Mouse (Mus musculus) macrophage (primary cell): ENCODE measurements around the gene Serpini1. TPM values are rescaled to one million over a fixed set of nuclear protein-coding genes. Genes with fewer than 3 reads are reported as not detected.

ENCODE experiments used
- H3K27ac ChIP-seq: fragments of 350-480 bp; formaldehyde crosslinking; 2 replicates; pipeline ENCODE4 v1.9.0; 2021
- H3K36me3 ChIP-seq: fragments of 350-480 bp; formaldehyde crosslinking; 2 replicates; pipeline ENCODE4 v1.9.0; 2021; ENCODE audit errors: inconsistent target
- H3K4me3 ChIP-seq: fragments of 350-480 bp; formaldehyde crosslinking; 2 replicates; pipeline ENCODE4 v1.9.0; 2021; ENCODE audit errors: inconsistent target
- H3K79me2 ChIP-seq: fragments of 350-480 bp; formaldehyde crosslinking; 2 replicates; pipeline ENCODE4 v1.9.0; 2021; ENCODE audit errors: inconsistent target
- WGBS: methylation state at CpG from one replicate; pipeline ENCODE4 v1.1.7; 2026; ENCODE audit warnings: inconsistent platforms; ENCODE audit not compliant: missing documents; 5-methylcytosine and 5-hydroxymethylcytosine counted together
- polyA plus RNA-seq: library from polyadenylated mRNA; stranded (reverse); fragments of 250-400 nt; gene quantifications from 3 replicates; pipeline ENCODE4 v1.2.4, GENCODE M21; 2018; ENCODE audit warnings: inconsistent platforms

The Serpini1 gene
- polyA plus RNA-seq, 1 experiment from 2014 or later = 0.16 TPM

DNA sequence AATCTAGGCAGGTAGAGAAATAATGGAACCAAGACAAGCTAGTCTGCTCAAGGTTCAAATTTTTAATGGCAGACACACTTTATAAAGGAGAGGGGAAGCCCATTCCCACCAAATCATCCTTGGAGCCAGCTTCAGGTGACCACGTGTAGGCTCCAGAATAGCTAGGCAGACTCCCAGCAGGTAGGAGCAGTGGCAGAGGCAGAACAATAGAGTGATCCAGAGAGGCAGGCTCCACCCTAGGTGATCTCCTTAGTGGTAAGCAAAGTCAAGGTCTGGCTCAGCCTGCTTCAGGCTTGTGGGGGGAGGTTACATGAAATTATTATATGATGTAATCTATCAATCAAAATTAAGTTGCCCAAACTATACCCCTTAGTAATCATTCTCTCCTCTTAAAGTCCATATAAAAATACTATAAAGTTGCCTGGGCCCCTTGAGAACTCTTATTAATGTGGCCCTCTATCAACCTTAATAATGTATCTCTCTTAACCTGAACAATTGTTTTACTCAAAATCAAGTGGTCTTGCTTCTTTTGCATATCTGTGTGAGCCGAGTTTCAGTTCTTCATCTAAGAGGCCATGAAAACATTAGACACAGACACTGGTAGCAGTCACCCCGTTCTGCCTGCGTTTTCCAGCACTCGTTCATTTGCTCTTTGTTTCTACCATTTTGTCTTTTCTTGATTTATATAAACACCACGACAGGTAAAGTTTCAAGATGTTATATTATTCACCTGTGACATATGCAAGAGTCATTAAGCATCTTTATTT, 98.4 kb downstream of the Serpini1 start:
- no peaks in the 10 kb centered on the region for H3K79me2 ChIP-seq
- H3K36me3 ChIP-seq = no peaks in the 10 kb centered on the region
- 85% methylated on average over 6 of the region's 6 CpGs for WGBS
- no peak overlapping the region for H3K27ac ChIP-seq
- H3K4me3 ChIP-seq = no peak overlapping the region

DNA sequence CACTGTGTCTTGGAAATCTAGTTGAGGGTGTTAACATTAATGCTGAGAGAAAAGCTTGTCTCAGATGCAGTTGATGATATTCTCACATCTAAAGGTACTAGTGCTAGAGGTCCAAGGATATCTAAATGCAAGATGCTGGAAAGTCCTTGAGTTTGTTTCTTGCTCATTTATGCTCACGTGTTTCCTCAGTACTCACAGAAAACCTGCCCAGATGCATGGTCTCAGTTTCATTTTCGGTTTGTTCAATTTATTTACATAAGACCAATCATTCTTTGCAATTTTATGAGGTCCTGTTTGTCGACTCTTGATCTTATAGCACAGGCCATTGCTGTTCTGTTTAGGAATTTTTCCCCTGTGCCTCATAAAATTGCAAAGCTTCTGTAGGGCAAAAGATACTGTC, 109.6 kb downstream of the Serpini1 start:
- H3K79me2 ChIP-seq = no peaks in the 10 kb centered on the region
- H3K4me3 ChIP-seq = no peak overlapping the region
- H3K36me3 ChIP-seq = no peaks in the 10 kb centered on the region
- WGBS = 59% methylated on average over 3 of the region's 3 CpGs
- H3K27ac ChIP-seq = no peak overlapping the region

DNA sequence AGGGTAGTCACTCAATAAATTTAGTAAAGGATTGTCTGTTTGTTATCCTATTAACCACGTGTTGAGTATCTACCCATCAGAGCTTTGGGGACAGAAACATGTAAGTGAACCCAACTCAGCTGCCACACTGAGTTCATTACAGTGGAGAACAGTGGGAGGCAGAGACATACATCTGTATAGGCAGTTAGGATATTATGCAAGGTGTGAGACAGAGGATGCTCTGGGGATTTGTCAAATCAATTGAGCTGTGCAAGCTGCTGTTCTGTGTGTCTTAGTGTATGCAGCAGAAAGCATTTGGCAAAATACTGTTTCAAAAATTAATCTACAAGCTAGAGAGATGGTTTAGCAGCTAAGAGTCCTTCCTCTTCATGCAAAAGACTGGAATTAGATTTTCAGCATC, 113.1 kb downstream of the Serpini1 start:
- 94% methylated on average over 1 of the region's 1 CpGs for WGBS
- H3K27ac ChIP-seq = no peak overlapping the region
- no peaks in the 10 kb centered on the region for H3K79me2 ChIP-seq
- H3K36me3 ChIP-seq = no peaks in the 10 kb centered on the region
- H3K4me3 ChIP-seq = no peak overlapping the region

DNA sequence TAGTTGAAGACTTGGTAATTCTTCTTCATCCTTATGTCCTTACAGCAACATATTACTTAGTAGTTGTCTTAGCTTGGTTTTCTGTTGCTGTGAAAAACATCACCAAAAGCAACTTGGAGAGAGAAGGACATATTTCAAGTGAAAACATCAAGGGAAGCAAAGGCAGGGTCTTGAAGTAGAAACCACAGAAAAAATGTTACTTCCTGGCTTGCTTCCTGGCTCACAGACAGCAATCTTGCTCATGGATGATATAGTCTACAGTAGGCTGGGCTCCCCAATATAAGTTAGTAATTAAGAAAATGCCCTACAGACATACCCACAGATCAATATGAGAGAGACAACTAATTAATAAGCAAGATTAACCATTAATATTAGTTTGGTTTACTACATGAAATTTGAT, 125.5 kb downstream of the Serpini1 start:
- Histone ChIP-seq H3K4me3 (no peak overlapping the region), H3K36me3 (no peaks in the 10 kb centered on the region), H3K27ac (no peak overlapping the region), H3K79me2 (no peaks in the 10 kb centered on the region)

GRCm38 (mm10) chr3:75686775-75687174, 129.4 kb downstream of the Serpini1 start:
- Histone ChIP-seq H3K79me2 (no peaks in the 10 kb centered on the region), H3K4me3 (no peak overlapping the region), H3K36me3 (no peaks in the 10 kb centered on the region), H3K27ac (no peak overlapping the region)
- 87% methylated on average over 2 of the region's 2 CpGs for WGBS

DNA sequence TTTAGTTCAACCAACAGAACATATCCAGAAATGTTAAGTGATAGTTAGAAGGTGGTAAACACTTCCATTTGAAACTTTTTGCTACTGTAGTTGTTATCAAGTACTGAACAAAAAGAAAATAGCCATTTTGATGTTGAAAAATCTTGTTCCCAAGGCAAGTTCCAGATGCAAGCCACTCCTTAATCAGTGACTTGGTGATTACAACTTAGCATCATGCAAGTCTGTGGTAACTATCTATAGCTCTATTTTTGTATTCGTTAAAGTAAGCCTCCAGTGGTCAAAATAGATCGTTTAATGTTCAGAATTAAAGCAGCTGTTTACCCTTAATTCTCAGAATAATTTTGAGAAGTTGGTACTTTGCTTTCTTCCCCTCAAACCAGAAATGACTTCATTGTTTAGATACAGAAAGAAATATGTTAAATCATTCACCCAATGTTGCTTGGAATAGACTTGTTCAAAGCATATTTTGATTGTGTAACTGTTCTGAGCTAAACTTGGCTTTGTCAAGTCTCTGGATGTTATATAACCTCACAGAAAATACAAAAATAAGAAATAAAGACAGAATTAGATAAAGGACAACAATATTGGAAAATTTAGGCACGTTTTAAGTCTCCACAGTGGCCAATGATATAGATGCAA, 130.0 kb downstream of the Serpini1 start:
- Histone ChIP-seq H3K27ac (no peak overlapping the region), H3K79me2 (no peaks in the 10 kb centered on the region), H3K36me3 (no peaks in the 10 kb centered on the region), H3K4me3 (no peak overlapping the region)
- 50% methylated on average over 3 of the region's 3 CpGs for WGBS

DNA sequence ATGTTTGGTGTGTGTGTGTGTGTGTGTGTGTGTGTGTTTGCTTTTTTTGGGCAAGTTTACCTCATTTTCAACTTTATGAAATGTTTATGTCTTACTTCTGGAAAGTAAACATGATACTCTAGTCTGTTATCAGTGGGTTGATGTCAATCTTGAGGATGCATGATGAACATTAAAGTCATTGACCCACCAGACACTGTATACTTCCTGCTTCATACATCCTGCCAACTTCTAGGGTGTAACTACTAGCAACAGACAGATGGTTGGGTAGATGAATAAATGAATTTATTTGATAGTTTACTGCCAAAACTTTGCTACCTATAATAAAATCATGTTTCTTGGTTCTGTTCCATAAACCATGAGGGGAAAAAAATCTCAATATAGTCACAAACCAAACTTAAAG, 133.0 kb downstream of the Serpini1 start:
- Histone ChIP-seq H3K36me3 (no peaks in the 10 kb centered on the region), H3K79me2 (no peaks in the 10 kb centered on the region), H3K4me3 (no peak overlapping the region), H3K27ac (no peak overlapping the region)

DNA sequence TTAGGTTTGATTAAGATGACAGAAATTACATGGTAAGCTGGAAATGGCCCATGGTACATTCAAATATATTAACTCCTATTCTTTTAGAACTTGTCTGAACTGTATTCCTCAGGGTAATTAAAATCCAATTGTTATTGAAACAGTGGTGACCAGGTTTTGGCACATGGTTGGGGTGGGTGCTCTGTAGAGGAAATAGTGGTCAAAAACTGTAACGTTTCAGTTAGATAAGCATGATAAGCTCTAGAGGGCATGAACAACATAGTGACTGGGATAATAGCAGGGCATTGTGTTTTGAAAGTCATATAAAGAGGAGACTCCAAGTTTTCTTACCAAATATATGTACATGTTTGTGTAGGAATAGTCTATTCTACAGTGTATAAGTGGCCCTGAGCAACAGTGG, 134.7 kb downstream of the Serpini1 start:
- H3K79me2 ChIP-seq = no peaks in the 10 kb centered on the region
- H3K4me3 ChIP-seq = no peak overlapping the region
- H3K36me3 ChIP-seq = no peaks in the 10 kb centered on the region
- WGBS = 0% methylated on average over 1 of the region's 1 CpGs
- H3K27ac ChIP-seq = no peak overlapping the region

Other genes with a start within 250 kb of the Serpini1 start
- not detected in 3 replicates for gene Wdr49, start 75.4 kb upstream of the Serpini1 start, polyA plus RNA-seq
- gene Pdcd10, start 691 bp upstream of the Serpini1 start, polyA plus RNA-seq = 79.2 to 159 TPM (median 82.1 TPM) in 3 replicates
- gene Gm29133, start 190.7 kb downstream of the Serpini1 start, polyA plus RNA-seq = not detected in 3 replicates